Mouse (Mus musculus): ENCODE measurements around the gene Dmrtc2. TPM values are rescaled to one million over a fixed set of nuclear protein-coding genes. Genes with fewer than 3 reads are reported as not detected.

The Dmrtc2 gene
- polyA plus RNA-seq, 1 experiment from 2014 or later = not detected

DNA sequence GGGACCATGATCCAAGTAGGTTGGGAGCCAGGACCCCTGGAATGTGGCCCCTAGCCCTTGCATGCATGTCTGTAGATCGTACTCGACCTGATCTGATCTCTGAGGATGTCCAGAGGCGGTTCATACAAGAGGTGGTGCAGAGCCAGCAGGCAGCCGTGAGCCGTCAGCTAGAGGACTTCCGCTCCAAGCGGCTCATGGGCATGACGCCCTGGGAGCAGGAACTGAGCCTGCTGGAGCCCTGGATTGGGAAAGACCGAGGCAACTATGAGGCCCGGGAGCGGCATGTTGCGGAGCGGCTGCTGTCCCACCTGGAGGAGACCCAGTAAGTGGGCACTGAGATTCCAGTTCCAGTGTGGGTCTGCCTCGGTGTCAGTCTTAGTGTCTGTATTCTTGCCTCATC lies 42.6 kb downstream of the Dmrtc2 start:
- Histone ChIP-seq H3K4me3 (no peak overlapping the region), H3K36me3 (replicated peaks) (peaks cover 58% of the 10 kb centered on the region), H3K27ac (no peak overlapping the region), H3K27me3 (ENCODE audit: poor library complexity, severe bottlenecking) (no peaks in the 10 kb centered on the region), H3K9me3 (no peaks in the 10 kb centered on the region), H3K4me1 (peaks cover 4% of the 10 kb centered on the region)
- no peak for DNase-seq (ENCODE audit: extremely low spot score, low spot score)
- 93% methylated on average over 14 of the region's 14 CpGs for WGBS

DNA sequence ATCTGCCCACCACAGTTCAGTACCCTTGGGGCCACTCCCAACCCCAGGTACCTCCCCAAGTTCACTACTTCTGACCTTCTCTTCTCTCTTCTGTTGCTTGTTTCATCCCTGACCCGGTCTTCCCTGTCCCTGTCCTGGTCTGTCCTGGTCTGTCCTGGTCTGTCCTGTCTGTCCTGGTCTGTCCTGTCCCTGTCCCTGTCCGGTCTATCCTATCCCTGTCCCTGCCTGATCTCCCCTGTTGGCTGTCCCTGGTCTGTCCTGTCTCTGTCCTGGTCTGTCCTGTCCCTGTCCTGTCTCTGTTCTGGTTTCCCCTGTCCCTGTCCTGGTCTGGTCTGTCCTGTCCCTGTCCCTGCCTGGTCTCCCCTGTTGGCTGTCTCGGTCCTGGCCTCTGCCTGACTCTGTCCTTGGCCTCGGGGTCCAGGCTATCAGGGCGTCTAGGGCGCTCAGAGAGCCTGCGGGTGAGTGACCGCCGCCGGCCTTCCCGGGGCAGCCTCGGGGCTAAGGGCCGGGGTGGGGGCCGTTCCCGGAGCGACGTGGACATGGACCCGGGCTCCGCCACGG lies 49.0 kb downstream of the Dmrtc2 start:
- DNase-seq (ENCODE audit: extremely low spot score, low spot score) = no peak
- H3K27ac ChIP-seq = no peak overlapping the region
- no peak overlapping the region for H3K4me3 ChIP-seq
- H3K9me3 ChIP-seq = peaks cover 1% of the 10 kb centered on the region; the same call in 1 of the 2 replicates
- peaks cover 75% of the 10 kb centered on the region for H3K36me3 ChIP-seq (replicated peaks)
- H3K27me3 ChIP-seq (ENCODE audit: poor library complexity, severe bottlenecking) = no peaks in the 10 kb centered on the region
- 0 out of 2 replicates have a peak, but pooled peaks cover 4% of the 10 kb centered on the region for H3K4me1 ChIP-seq
- 94% methylated on average over 20 of the region's 20 CpGs for WGBS

DNA sequence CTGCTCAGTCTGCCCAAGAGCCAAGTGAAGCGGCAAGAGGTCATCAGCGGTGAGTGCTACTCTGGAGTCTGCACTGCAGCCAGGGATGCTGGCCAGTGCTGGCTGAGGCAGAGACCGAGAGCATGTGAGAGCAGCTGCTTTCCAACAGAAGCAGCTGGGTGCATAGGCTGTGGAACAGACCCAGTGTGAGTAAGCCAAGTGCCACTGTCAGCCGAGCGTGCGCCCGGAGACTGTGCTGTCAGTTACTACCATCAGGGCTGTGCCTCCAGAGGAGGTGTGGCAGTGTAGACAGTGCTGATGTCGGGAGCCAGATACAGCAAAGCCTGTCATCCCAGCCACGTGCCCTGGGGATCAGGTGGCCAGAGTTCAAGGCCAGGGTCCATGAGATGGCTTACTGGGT lies 49.9 kb downstream of the Dmrtc2 start:
- no peak for DNase-seq (ENCODE audit: extremely low spot score, low spot score)
- no peaks in the 10 kb centered on the region for H3K27me3 ChIP-seq (ENCODE audit: poor library complexity, severe bottlenecking)
- H3K4me3 ChIP-seq = no peak overlapping the region
- H3K27ac ChIP-seq = no peak overlapping the region
- WGBS = 93% methylated on average over 9 of the region's 9 CpGs
- peaks cover 4% of the 10 kb centered on the region; the same call in 1 of the 2 replicates for H3K9me3 ChIP-seq
- H3K4me1 ChIP-seq = 0 out of 2 replicates have a peak, but pooled peaks cover 4% of the 10 kb centered on the region
- H3K36me3 ChIP-seq (replicated peaks) = peaks cover 84% of the 10 kb centered on the region

Other genes with a start within 250 kb of the Dmrtc2 start
- gene Lypd3, start 233.5 kb upstream of the Dmrtc2 start, polyA plus RNA-seq (2016; fragmentation: Nextera tagmentation; extraction: Ambion mirVana) = 0.36 and 0.88 TPM in 2 replicates
- gene Tex101, start 193.4 kb upstream of the Dmrtc2 start, polyA plus RNA-seq (2016; fragmentation: Nextera tagmentation; extraction: Ambion mirVana) = not detected in 2 replicates
- not detected in 2 replicates for gene BC049730, start 160.8 kb upstream of the Dmrtc2 start, polyA plus RNA-seq (2016; fragmentation: Nextera tagmentation; extraction: Ambion mirVana)
- not detected in 2 replicates for gene Gm4763, start 143.1 kb upstream of the Dmrtc2 start, polyA plus RNA-seq (2016; fragmentation: Nextera tagmentation; extraction: Ambion mirVana)
- 0.07 TPM in 1 of 2 replicates, not detected in the other for gene Cd177, start 109.7 kb upstream of the Dmrtc2 start, polyA plus RNA-seq (2016; fragmentation: Nextera tagmentation; extraction: Ambion mirVana)
- gene Ceacam10, start 92.9 kb upstream of the Dmrtc2 start, polyA plus RNA-seq (2016; fragmentation: Nextera tagmentation; extraction: Ambion mirVana) = not detected in 2 replicates
- 12.7 and 12.8 TPM in 2 replicates for gene Gm9844, start 7.8 kb upstream of the Dmrtc2 start, polyA plus RNA-seq (2016; fragmentation: Nextera tagmentation; extraction: Ambion mirVana)
- gene Lypd4, start 116 bp upstream of the Dmrtc2 start, polyA plus RNA-seq (2016; fragmentation: Nextera tagmentation; extraction: Ambion mirVana) = not detected in 2 replicates
- gene Rps19, start 14.3 kb downstream of the Dmrtc2 start, polyA plus RNA-seq (2016; fragmentation: Nextera tagmentation; extraction: Ambion mirVana) = 2,087 and 2,135 TPM in 2 replicates
- gene Cd79a, start 27.3 kb downstream of the Dmrtc2 start, polyA plus RNA-seq (2016; fragmentation: Nextera tagmentation; extraction: Ambion mirVana) = 0.25 and 0.55 TPM in 2 replicates
- 58.2 and 59.2 TPM in 2 replicates for gene Arhgef1, start 32.9 kb downstream of the Dmrtc2 start, polyA plus RNA-seq (2016; fragmentation: Nextera tagmentation; extraction: Ambion mirVana)
- gene Gm4881, start 74.4 kb downstream of the Dmrtc2 start, polyA plus RNA-seq (2016; fragmentation: Nextera tagmentation; extraction: Ambion mirVana) = not detected in 2 replicates
- gene Rabac1, start 102.7 kb downstream of the Dmrtc2 start, polyA plus RNA-seq (2016; fragmentation: Nextera tagmentation; extraction: Ambion mirVana) = 73.1 and 73.7 TPM in 2 replicates
- 6.8 and 9.1 TPM in 2 replicates for gene Atp1a3, start 135.9 kb downstream of the Dmrtc2 start, polyA plus RNA-seq (2016; fragmentation: Nextera tagmentation; extraction: Ambion mirVana)
- gene Grik5, start 202.3 kb downstream of the Dmrtc2 start, polyA plus RNA-seq (2016; fragmentation: Nextera tagmentation; extraction: Ambion mirVana) = 4.4 and 6.8 TPM in 2 replicates
- gene Zfp574, start 202.5 kb downstream of the Dmrtc2 start, polyA plus RNA-seq (2016; fragmentation: Nextera tagmentation; extraction: Ambion mirVana) = 41.5 and 42.5 TPM in 2 replicates

Data from forebrain, embryonic 10.5 days (tissue).